Mouse (Mus musculus) CH12.LX (cell line): ENCODE data around the gene Sae1.

Experiments used
- CHD2 ChIP-seq: IDR thresholded peaks from 2 replicates; pipeline ENCODE4 v1.6.1; 2011; ENCODE audit warnings: low read length, improper control_type of control experiment
- CTCF ChIP-seq, 2 experiments: IDR thresholded peaks in 1 of 2; conservative IDR thresholded peaks in 1 of 2; 2 replicates each; pipeline ENCODE4 v1.5.1; 2011 to 2012; ENCODE audit warnings: low read depth in 2 of 2, low read length in 2 of 2, improper control_type of control experiment in 1 of 2, inconsistent platforms in 1 of 2, mild to moderate bottlenecking in 1 of 2, moderate library complexity in 1 of 2
- EP300 ChIP-seq: IDR thresholded peaks from 2 replicates; pipeline ENCODE4 v1.6.1; 2011; ENCODE audit warnings: low read length, improper control_type of control experiment
- GABPA ChIP-seq: IDR thresholded peaks from 2 replicates; pipeline ENCODE4 v1.6.1; 2012; ENCODE audit warnings: low read depth, low read length, improper control_type of control experiment, inconsistent platforms; ENCODE audit not compliant: insufficient replicate concordance
- POLR2A ChIP-seq: IDR thresholded peaks from 2 replicates; pipeline ENCODE4 v1.6.1; 2011; ENCODE audit warnings: low read depth, mild to moderate bottlenecking, improper control_type of control experiment, low read length
- RAD21 ChIP-seq: IDR thresholded peaks from 2 replicates; pipeline ENCODE4 v1.6.1; 2011; ENCODE audit warnings: low read depth, mild to moderate bottlenecking, low read length, improper control_type of control experiment, moderate library complexity
- TCF12 ChIP-seq: IDR thresholded peaks from 2 replicates; pipeline ENCODE4 v1.6.1; 2014; ENCODE audit warnings: low read depth, mild to moderate bottlenecking, inconsistent platforms, low read length, improper control_type of control experiment
- ZKSCAN1 ChIP-seq: IDR thresholded peaks from 2 replicates; pipeline ENCODE4 v1.6.1; 2012; ENCODE audit warnings: low read depth, inconsistent platforms, low read length, improper control_type of control experiment, borderline replicate concordance
- ZMIZ1 ChIP-seq: IDR thresholded peaks from 2 replicates; pipeline ENCODE4 v1.6.1; 2012; ENCODE audit warnings: low read depth, mild to moderate bottlenecking, inconsistent platforms, low read length, improper control_type of control experiment

DNA sequence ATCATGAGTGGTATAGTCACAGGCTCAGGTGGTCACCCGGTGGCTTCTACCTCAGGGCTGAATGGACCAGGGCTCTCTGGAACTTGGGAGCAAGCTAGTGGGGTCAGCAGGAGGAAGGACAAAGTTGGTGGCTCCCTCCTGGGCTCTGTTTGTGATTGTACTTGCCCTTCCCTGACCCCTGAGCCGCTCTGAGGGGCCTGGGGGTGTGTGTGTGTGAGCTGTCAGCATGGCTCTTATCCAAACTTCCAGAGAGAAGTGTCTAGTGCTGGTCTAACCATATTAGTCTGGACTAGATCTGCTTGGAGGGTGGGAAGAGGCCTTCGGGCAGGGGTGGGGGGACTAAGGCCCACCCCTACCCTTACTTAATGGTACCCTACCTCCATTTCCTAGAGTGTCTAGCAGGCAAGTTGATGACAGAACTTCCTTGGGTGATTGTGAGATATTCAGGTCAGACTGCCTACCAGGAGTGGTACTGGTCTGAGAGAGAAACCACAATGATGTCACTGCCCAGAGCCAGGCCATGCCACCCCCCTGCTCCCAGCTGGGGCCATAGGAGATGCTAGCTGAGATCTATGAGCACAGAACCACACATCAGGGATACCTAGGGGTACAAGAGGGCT, 45.9 kb upstream of the Sae1 start:
- TF ChIP-seq CTCF (conservative IDR thresholded peaks at IDR 0.05 in 1 of 2, IDR thresholded peaks at IDR 0.05 in 1 of 2; ENCODE audit: low read depth in 2 of 2, low read length in 2 of 2), result no peak
- TF ChIP-seq POLR2A, result no peak
- TF ChIP-seq CHD2, result no peak
- TF ChIP-seq ZMIZ1, result no peak
- no peak for TF ChIP-seq EP300
- no peak for TF ChIP-seq RAD21
- TF ChIP-seq GABPA, result no peak
- no peak for TF ChIP-seq ZKSCAN1
- TF ChIP-seq TCF12, result no peak
